Mouse (Mus musculus): ENCODE data around the gene Lcp2.
"Not testable (repeated sequence)": the region's sequence is repeated elsewhere in the genome, so short reads cannot be mapped to it uniquely, and the experiment has no call there.

The Lcp2 gene

GRCm38 (mm10) chr11:34086164-34086751 is 39.5 kb downstream of the Lcp2 start:
- DNase-seq (ENCODE audit: low read depth, low spot score): no peak

GRCm38 (mm10) chr11:34087064-34087463 is 40.3 kb downstream of the Lcp2 start:
- DNase-seq (ENCODE audit: low read depth, low spot score): no peak

GRCm38 (mm10) chr11:34098422-34098821 is 51.7 kb downstream of the Lcp2 start, which contains the start of gene 4930469K13Rik:
TSS of gene 4930469K13Rik (minus strand) at chr11:34098554.
- no peak for DNase-seq (ENCODE audit: low read depth, low spot score)

GRCm38 (mm10) chr11:34101827-34102226 is 55.1 kb downstream of the Lcp2 start:
- no peak for DNase-seq (ENCODE audit: low read depth, low spot score)

GRCm38 (mm10) chr11:34104919-34105318 is 58.2 kb downstream of the Lcp2 start:
- DNase-seq (ENCODE audit: low read depth, low spot score): no peak

- DNase-seq (ENCODE audit: low read depth, low spot score): no peak
Observed at GRCm38 (mm10) chr11:34109260-34109659, 62.5 kb downstream of the Lcp2 start.

- no peak for DNase-seq (ENCODE audit: low read depth, low spot score)
Observed at GRCm38 (mm10) chr11:34111940-34112339, 65.2 kb downstream of the Lcp2 start.

GRCm38 (mm10) chr11:34112781-34113380 is 66.2 kb downstream of the Lcp2 start:
- no peak for DNase-seq (ENCODE audit: low read depth, low spot score)

GRCm38 (mm10) chr11:34113760-34114159 is 67.0 kb downstream of the Lcp2 start:
- no peak for DNase-seq (ENCODE audit: low read depth, low spot score)

- no peak for DNase-seq (ENCODE audit: low read depth, low spot score)
Observed at GRCm38 (mm10) chr11:34116572-34117135, 69.9 kb downstream of the Lcp2 start.

GRCm38 (mm10) chr11:34117581-34117980 is 70.9 kb downstream of the Lcp2 start:
- no peak for DNase-seq (ENCODE audit: low read depth, low spot score)

GRCm38 (mm10) chr11:34118319-34118718 is 71.6 kb downstream of the Lcp2 start:
- no peak for DNase-seq (ENCODE audit: low read depth, low spot score)

GRCm38 (mm10) chr11:34123147-34123546 is 76.4 kb downstream of the Lcp2 start:
- no peak for DNase-seq (ENCODE audit: low read depth, low spot score)

GRCm38 (mm10) chr11:34124852-34125251 is 78.1 kb downstream of the Lcp2 start:
- no peak for DNase-seq (ENCODE audit: low read depth, low spot score)

GRCm38 (mm10) chr11:34125727-34126126 is 79.0 kb downstream of the Lcp2 start:
- not testable (repeated sequence) for DNase-seq (ENCODE audit: low read depth, low spot score)

- no peak for DNase-seq (ENCODE audit: low read depth, low spot score)
Observed at GRCm38 (mm10) chr11:34128412-34128811, 81.7 kb downstream of the Lcp2 start.

GRCm38 (mm10) chr11:34139296-34139695 is 92.6 kb downstream of the Lcp2 start:
- DNase-seq (ENCODE audit: low read depth, low spot score): no peak
